Mouse (Mus musculus) heart, embryonic 16.5 days (tissue): ENCODE measurements around the gene Papln. TPM values are rescaled to one million over a fixed set of nuclear protein-coding genes. Genes with fewer than 3 reads are reported as not detected.
A peak's percentile ranks its signal among the peaks of the same experiment; 100 is the strongest.

Source experiments
- ATAC-seq: fragments of 200-750 bp; cut with Nextera tagmentation; replicated peaks from 2 replicates; pipeline ENCODE4 v1.8.0; 2017; ENCODE audit warnings: moderate number of reproducible peaks; ENCODE audit not compliant: insufficient read depth, low FRiP score; ENCODE audit errors: extremely low read depth
- H3K27ac ChIP-seq: fragments of 300-500 bp; sonication (generic); 2 replicates; pipeline ENCODE4 v1.5.1; 2014; ENCODE audit warnings: mild to moderate bottlenecking, low read length, control low read depth, moderate library complexity
- H3K27me3 ChIP-seq: fragments of 300-500 bp; sonication (generic); 2 replicates; pipeline ENCODE4 v1.6.1; 2014; ENCODE audit warnings: low read length, mixed read lengths; ENCODE audit not compliant: control insufficient read depth, insufficient read depth
- H3K36me3 ChIP-seq: fragments of 300-500 bp; sonication (generic); 2 replicates; pipeline ENCODE4 v1.6.1; 2014; ENCODE audit not compliant: control insufficient read depth, insufficient read depth
- H3K4me1 ChIP-seq: fragments of 300-500 bp; sonication (generic); 2 replicates; pipeline ENCODE4 v1.6.1; 2014; ENCODE audit warnings: low read length, mixed read lengths; ENCODE audit not compliant: control insufficient read depth, insufficient read depth
- H3K4me2 ChIP-seq: fragments of 300-500 bp; sonication (generic); 2 replicates; pipeline ENCODE4 v1.6.1; 2014; ENCODE audit warnings: low read depth, mild to moderate bottlenecking, control low read depth, low read length
- H3K4me3 ChIP-seq: fragments of 300-500 bp; sonication (generic); 2 replicates; pipeline ENCODE4 v1.5.1; 2014; ENCODE audit warnings: mild to moderate bottlenecking, control low read depth, low read length
- H3K9ac ChIP-seq: fragments of 300-500 bp; sonication (generic); 2 replicates; pipeline ENCODE4 v1.6.1; 2014; ENCODE audit warnings: low read length, control low read depth
- H3K9me3 ChIP-seq: fragments of 300-500 bp; sonication (generic); replicated peaks from 2 replicates; pipeline ENCODE4 v1.6.1; 2016; ENCODE audit warnings: low read length; ENCODE audit not compliant: control insufficient read depth
- WGBS: fragments of 180-500 bp; shearing (Covaris S2); extraction: QIAGEN DNeasy Blood & Tissue Kit; methylation state at CpG from one replicate; pipeline ENCODE4 v1.1.7; 2014; 5-methylcytosine and 5-hydroxymethylcytosine counted together
- polyA plus RNA-seq: library from polyadenylated mRNA; unstranded; fragments of >200 nt; fragmentation: Nextera tagmentation; extraction: Ambion mirVana; gene quantifications from 2 replicates; pipeline ENCODE4 v1.2.1, GENCODE M21; 2015

Papln gene
- 0.88 and 1.1 TPM in 2 replicates for polyA plus RNA-seq

DNA sequence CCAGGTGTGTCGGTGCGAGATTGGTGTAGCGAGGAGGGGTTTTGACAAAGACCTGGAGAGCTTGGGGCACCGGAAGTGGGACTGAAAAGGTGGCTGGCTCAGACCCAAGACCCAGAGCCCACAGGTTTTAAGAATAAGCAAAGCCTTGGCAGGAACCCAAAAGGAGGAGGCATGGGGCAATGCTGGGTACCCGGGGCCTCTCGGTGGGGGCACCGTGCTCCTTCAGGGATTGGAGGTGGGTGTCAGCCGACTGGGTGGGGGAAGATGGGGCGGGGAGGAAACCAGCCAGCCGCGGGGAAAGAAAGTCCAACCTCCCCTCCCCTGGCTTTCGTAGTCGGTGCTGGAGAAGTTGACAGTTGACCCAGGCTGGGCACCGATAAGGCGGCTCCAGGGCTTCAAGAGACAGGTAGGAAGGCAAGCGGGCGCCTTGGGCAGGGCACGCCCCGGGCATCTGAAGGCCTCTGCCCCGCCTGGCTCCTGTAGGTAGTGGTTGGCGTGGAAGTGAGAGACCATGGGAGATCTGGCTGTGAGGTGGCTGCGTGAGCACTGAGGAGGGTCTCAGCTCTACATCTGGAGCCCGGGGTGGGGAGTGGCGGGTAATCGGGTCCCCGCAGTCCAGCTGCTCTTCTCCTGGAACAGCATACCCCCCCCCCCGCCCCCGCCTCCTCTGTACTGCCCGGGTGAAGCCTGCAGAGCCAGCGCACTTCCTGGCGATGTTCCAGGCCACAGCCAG, at the start of gene Papln:
TSS of gene Papln (plus strand) at position 324 of the 733 bp plus-strand sequence.
- Histone ChIP-seq H3K4me1 (peaks cover 9% of the 10 kb centered on the region), H3K4me2 (peak within 1 kb of the TSS; percentile 89), H3K27ac (no peak within 1 kb of the TSS), H3K4me3 (peak within 1 kb of the TSS; percentile 53), H3K9me3 (no peaks in the 10 kb centered on the region), H3K9ac (peak within 1 kb of the TSS; percentile 68), H3K36me3 (no peaks in the 10 kb centered on the region), H3K27me3 (no peaks in the 10 kb centered on the region; the same call in none of the 2 replicates)
- ATAC-seq, result no peak; the same call in 1 of the 2 replicates
- 5% methylated on average over 31 of the region's 31 CpGs for WGBS

DNA sequence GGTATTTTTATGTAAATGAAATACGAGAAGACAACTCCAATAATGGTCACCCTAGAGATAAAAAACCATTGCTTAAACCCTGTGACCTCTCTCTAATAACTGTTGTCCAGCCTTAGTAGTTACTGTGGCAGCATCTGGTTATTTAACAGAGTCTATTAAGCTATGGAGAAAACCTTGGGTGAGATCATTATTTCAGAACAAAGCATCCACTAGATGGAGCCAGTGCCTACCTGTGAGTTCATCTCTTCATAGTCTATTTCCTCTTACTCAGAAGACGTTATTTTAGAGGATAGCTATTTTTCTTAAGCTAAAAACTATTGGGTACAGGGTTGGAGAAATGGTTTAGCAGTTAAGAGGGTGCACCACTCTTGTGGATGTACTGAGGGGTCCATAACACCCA, 49.7 kb upstream of the Papln start:
- ATAC-seq, result no peak; the same call in 1 of the 2 replicates
- H3K4me3 ChIP-seq, result no peak overlapping the region
- H3K27ac ChIP-seq, result no peak overlapping the region
- H3K4me1 ChIP-seq, result no peaks in the 10 kb centered on the region
- no peaks in the 10 kb centered on the region for H3K9me3 ChIP-seq
- no peak overlapping the region for H3K4me2 ChIP-seq
- H3K27me3 ChIP-seq, result no peaks in the 10 kb centered on the region
- peaks cover 23% of the 10 kb centered on the region for H3K36me3 ChIP-seq
- no peak overlapping the region for H3K9ac ChIP-seq
- WGBS, result 45% methylated on average over 2 of the region's 2 CpGs

DNA sequence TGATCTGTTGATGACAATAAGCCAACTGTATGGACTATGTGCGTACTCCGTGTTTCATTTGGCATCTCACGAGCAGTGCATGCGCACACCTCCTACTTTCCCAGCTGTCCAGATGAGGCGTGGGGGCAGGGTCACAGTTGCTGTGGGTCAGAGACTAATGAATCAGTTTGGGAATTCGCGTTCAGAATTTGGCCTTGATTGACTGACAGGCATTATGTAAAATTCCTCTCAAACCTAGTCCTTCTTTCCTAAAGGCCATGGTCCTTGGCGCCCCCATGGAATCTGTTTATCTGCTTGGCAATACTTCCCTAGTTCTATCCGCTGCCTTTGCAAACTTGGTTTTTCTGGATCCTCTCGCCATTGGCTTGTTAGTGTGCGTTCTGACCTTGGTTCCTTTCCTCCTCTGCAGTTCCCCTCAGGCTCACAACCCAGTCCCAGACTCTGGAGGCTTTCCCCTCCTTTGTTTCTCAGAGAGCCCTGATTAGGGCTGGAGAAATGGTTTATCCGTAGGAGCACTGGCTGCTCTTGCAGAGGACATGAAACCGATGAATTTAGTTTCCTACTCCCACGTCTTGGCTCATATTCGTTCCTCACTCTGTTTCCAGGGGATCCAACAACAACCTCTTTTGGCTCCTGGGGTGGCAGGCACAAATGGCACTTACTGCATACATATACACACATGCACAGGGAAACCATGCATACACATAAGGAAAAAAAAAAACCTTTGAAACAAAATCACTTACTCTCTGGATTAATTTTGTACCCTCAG, 46.8 kb upstream of the Papln start:
- Histone ChIP-seq H3K4me2 (no peak overlapping the region), H3K4me1 (no peaks in the 10 kb centered on the region), H3K4me3 (no peak overlapping the region), H3K27me3 (no peaks in the 10 kb centered on the region), H3K9ac (no peak overlapping the region), H3K9me3 (no peaks in the 10 kb centered on the region), H3K36me3 (peaks cover 28% of the 10 kb centered on the region), H3K27ac (peak overlapping the region; percentile 15; the same call in 1 of the 2 replicates)
- no peak for ATAC-seq
- 86% methylated on average over 15 of the region's 15 CpGs for WGBS

DNA sequence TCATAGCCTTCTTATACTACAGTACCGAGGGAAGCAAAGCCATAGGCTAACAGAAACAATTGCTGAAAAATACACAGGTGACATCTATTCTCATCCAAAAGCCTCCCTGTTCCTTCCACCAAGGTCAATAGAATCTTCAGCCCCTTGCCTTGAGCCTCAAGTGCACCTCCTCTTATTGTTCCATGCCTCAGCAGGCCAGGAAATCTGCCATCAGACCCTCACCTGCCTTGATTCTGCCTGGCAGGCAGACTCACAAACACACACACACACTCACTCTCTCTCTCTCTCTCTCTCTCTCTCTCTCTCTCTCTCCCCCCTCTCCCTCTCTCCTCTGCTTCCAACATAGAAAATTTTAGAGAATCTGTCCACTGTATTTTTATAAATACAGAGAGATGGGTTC, 44.0 kb upstream of the Papln start:
- Histone ChIP-seq H3K27ac (no peak overlapping the region), H3K4me1 (no peaks in the 10 kb centered on the region), H3K36me3 (peaks cover 22% of the 10 kb centered on the region), H3K4me3 (no peak overlapping the region), H3K9ac (no peak overlapping the region), H3K9me3 (no peaks in the 10 kb centered on the region), H3K4me2 (no peak overlapping the region), H3K27me3 (no peaks in the 10 kb centered on the region)
- WGBS, result 88% methylated on average over 1 of the region's 1 CpGs
- no peak for ATAC-seq

DNA sequence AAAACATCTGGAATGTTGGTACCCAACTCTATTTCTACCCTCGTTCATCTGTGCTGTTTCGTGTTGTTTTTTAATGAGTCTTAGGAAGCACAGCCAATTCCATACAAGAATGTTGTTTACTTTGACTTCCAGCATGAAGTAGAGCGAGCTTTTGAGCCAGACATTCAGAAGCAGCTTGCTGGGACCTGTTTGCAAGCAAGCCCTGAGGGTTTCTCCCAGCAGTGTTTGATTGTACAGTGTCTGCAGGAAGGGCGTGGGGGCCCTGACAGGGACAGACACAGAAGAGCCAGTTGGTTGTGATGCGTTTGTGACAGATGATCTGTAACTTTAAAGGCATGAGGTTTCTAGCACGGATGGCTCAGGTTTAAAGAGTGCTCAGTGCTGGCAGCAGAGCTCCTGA, 42.2 kb upstream of the Papln start:
- Histone ChIP-seq H3K27ac (no peak overlapping the region; the same call in 1 of the 2 replicates), H3K27me3 (no peaks in the 10 kb centered on the region), H3K9ac (no peak overlapping the region), H3K9me3 (no peaks in the 10 kb centered on the region), H3K4me1 (peaks cover 4% of the 10 kb centered on the region; the same call in 1 of the 2 replicates), H3K4me2 (no peak overlapping the region), H3K36me3 (peaks cover 38% of the 10 kb centered on the region), H3K4me3 (no peak overlapping the region)
- ATAC-seq, result peak; percentile 55; the same call in 1 of the 2 replicates
- 60% methylated on average over 6 of the region's 6 CpGs for WGBS

DNA sequence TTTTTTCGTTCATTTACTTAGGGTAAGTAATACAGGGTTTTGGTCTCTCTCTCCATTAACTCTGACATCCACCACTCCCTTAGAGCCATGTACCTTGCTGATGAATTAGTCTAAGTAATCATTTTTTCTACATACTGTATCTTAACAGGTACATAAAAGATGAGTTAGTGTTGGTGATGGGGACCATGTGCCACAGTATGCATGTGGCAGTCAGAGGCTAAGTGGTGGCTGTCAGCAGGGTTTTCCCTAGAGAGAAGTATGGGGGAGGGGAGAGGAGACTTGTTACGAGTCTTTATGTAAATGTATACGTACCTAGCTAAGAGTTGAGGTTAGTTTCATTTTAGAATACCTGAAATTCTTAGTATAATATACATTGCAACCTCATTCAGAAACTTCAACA, 40.4 kb upstream of the Papln start:
- Histone ChIP-seq H3K4me3 (no peak overlapping the region), H3K4me2 (no peak overlapping the region), H3K9ac (no peak overlapping the region), H3K36me3 (peaks cover 36% of the 10 kb centered on the region), H3K27me3 (no peaks in the 10 kb centered on the region), H3K27ac (no peak overlapping the region), H3K4me1 (peaks cover 4% of the 10 kb centered on the region; the same call in 1 of the 2 replicates), H3K9me3 (no peaks in the 10 kb centered on the region)
- WGBS, result 75% methylated on average over 3 of the region's 3 CpGs
- no peak for ATAC-seq

DNA sequence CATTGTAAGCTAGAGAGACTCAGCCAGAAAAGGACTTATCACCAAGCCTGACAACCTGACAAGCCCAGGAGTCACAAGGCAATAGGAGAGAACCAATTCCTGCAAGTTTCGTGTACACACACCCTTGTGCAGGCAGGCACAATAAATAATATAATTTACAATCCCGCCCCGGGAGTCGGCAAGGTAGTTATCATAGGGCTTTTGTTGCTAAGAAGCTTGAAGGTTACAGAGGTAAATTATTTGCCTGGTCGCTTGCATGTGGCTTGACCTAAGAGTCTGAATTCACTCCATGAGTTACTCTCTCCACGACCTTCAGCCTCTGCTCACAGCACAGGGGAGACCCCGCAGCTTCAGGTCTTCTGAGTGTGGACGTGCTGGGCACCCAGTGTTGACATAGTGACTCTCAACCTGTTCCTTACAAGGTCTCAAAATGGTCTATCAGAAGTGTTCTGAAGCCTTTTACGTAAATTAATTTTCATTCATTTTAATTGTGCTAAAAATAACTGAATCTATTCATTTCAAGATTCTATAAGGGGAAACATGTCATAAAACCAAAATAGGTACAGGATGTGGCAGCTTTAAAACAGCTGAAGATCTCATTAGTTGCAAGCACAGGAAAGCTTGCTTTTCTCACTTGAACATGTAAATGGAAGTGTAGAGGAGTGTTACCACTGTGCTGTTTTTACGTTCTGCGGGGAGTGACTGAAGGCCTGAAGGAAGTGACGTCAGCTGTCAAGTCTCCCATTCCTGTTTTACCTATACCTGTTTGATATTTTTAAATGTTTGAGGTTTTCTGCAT, 36.7 kb upstream of the Papln start:
- Histone ChIP-seq H3K9ac (no peak overlapping the region), H3K27ac (peak overlapping the region; percentile 55), H3K4me3 (no peak overlapping the region), H3K9me3 (no peaks in the 10 kb centered on the region), H3K4me1 (peaks cover 4% of the 10 kb centered on the region; the same call in 1 of the 2 replicates), H3K36me3 (peaks cover 58% of the 10 kb centered on the region), H3K27me3 (no peaks in the 10 kb centered on the region), H3K4me2 (no peak overlapping the region)
- 81% methylated on average over 12 of the region's 12 CpGs for WGBS
- no peak for ATAC-seq

DNA sequence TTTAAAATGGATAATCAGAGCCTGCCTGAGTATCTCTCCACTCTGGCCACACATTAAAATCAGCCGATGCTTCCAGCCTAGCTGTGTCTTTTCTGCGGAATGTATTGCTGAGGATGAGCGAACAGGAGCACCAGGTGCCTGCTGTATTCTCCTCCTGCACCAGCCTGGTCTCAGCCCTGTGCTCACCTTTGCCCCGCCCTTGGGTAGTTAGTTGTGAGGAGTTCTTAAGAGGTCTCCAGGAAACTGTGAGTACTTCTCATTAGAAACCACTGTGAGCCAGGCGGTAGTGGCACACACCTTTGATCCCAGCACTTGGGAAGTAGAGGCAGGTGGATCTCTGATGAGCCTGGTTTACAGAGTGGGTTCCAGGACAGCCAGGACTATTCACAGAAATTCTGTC, 31.2 kb upstream of the Papln start:
- WGBS, result 87% methylated on average over 5 of the region's 5 CpGs
- H3K27ac ChIP-seq, result no peak overlapping the region

More for the DNA sequence above, 31.2 kb upstream of the Papln start:
- ATAC-seq, result no peak
- H3K27me3 ChIP-seq, result no peaks in the 10 kb centered on the region
- H3K36me3 ChIP-seq, result peaks cover 50% of the 10 kb centered on the region
- no peak overlapping the region for H3K4me2 ChIP-seq
- no peaks in the 10 kb centered on the region for H3K4me1 ChIP-seq
- no peaks in the 10 kb centered on the region for H3K9me3 ChIP-seq
- no peak overlapping the region for H3K4me3 ChIP-seq
- no peak overlapping the region for H3K9ac ChIP-seq
